Mouse (Mus musculus): Measurements from ENCODE around the gene Tas2r118. TPM values are rescaled to one million over a fixed set of nuclear protein-coding genes. Genes with fewer than 3 reads are reported as not detected.

The Tas2r118 gene
- polyA plus RNA-seq, 1 experiment from 2014 or later: not detected

Other genes starting within 250 kb of the Tas2r118 start
- gene Cadps2, start 130.6 kb downstream of the Tas2r118 start, polyA plus RNA-seq (2015; fragmentation: Nextera tagmentation; extraction: Ambion mirVana): 1.5 and 2.0 TPM in 2 replicates
- 0.09 and 0.12 TPM in 2 replicates for gene Slc13a1, start 198.0 kb upstream of the Tas2r118 start, polyA plus RNA-seq (2015; fragmentation: Nextera tagmentation; extraction: Ambion mirVana)